Mouse (Mus musculus) stomach, postnatal 0 days (tissue): Measurements from ENCODE around the gene Onecut3. TPM values are rescaled to one million over a fixed set of nuclear protein-coding genes. Genes with fewer than 3 reads are reported as not detected.

Source experiments
- ATAC-seq: fragments of 200-750 bp; cut with Nextera tagmentation; 2 replicates; pipeline ENCODE4 v1.8.0; 2017; ENCODE audit not compliant: low FRiP score, low TSS enrichment
- DNase-seq: peaks from one replicate; pipeline ENCODE4 v3.0.0-alpha.2; 2016; ENCODE audit warnings: low spot score
- H3K27ac ChIP-seq: fragments of 300-500 bp; sonication (generic); replicated peaks from 2 replicates; pipeline ENCODE4 v1.5.1; 2014; ENCODE audit warnings: mild to moderate bottlenecking, control low read depth
- H3K27me3 ChIP-seq: fragments of 300-500 bp; sonication (generic); 2 replicates; pipeline ENCODE4 v1.6.1; 2014; ENCODE audit warnings: low read length; ENCODE audit not compliant: control insufficient read depth, insufficient read depth
- H3K36me3 ChIP-seq: fragments of 300-500 bp; sonication (generic); 2 replicates; pipeline ENCODE4 v1.6.1; 2014; ENCODE audit warnings: low read length, mixed read lengths; ENCODE audit not compliant: control insufficient read depth, insufficient read depth
- H3K4me1 ChIP-seq: fragments of 300-500 bp; sonication (generic); replicated peaks from 2 replicates; pipeline ENCODE4 v1.6.1; 2014; ENCODE audit warnings: antibody characterized with exemption; ENCODE audit not compliant: control insufficient read depth, insufficient read depth
- H3K4me2 ChIP-seq: fragments of 300-500 bp; sonication (generic); replicated peaks from 2 replicates; pipeline ENCODE4 v1.6.1; 2014; ENCODE audit warnings: low read depth, mild to moderate bottlenecking, control low read depth, moderate library complexity
- H3K4me3 ChIP-seq: fragments of 300-500 bp; sonication (generic); 2 replicates; pipeline ENCODE4 v1.5.1; 2014; ENCODE audit warnings: low read depth, low read length, control low read depth
- H3K9ac ChIP-seq: fragments of 300-500 bp; sonication (generic); 2 replicates; pipeline ENCODE4 v1.6.1; 2014; ENCODE audit warnings: mild to moderate bottlenecking, low read length, control low read depth, mixed read lengths
- H3K9me3 ChIP-seq: fragments of 300-500 bp; sonication (generic); 2 replicates; pipeline ENCODE4 v1.6.1; 2016; ENCODE audit warnings: low read length; ENCODE audit not compliant: control insufficient read depth
- CTCF ChIP-seq: IDR thresholded peaks from 2 replicates; pipeline ENCODE4 v1.5.1; 2016; ENCODE audit warnings: antibody characterized with exemption, low read depth, mild to moderate bottlenecking, moderate library complexity
- EP300 ChIP-seq: optimal IDR thresholded peaks from 2 replicates; pipeline ENCODE3; 2016; ENCODE audit warnings: antibody characterized with exemption
- WGBS: fragments of 180-500 bp; shearing (Covaris S2); extraction: QIAGEN DNeasy Blood & Tissue Kit; methylation state at CpG from one replicate; pipeline ENCODE4 v1.1.7; 2014; 5-methylcytosine and 5-hydroxymethylcytosine counted together
- polyA plus RNA-seq: library from polyadenylated mRNA; unstranded; fragments of >200 nt; fragmentation: Nextera tagmentation; extraction: Ambion mirVana; gene quantifications from 2 replicates; pipeline ENCODE4 v1.2.1, GENCODE M21; 2015

Gene Onecut3
- polyA plus RNA-seq, 1 experiment from 2014 or later = 0.01 TPM

DNA sequence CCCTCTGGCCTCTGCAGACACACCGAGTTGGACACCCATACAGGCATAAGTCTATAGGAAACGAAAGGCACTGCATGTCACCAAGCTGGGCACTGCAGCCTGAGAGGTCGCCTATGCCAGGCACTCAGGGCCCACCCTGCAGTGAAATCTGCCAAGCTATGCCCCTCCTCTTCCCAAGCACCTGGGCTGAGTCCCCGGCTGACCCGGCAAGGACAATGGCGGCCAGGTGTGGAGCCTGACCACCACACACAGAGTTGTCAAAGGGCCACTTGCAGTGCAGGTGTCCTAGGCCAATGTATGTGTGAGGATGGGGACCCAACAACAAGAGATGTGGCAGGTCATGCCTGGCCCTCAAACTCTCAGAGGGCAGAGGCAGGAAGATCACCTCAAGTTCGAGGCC, 64.8 kb downstream of the Onecut3 start:
- H3K9ac ChIP-seq = no peak overlapping the region
- TF ChIP-seq CTCF = no peak
- no peak for TF ChIP-seq EP300
- H3K36me3 ChIP-seq = no peaks in the 10 kb centered on the region
- peaks cover 9% of the 10 kb centered on the region for H3K4me1 ChIP-seq
- no peak for ATAC-seq
- no peaks in the 10 kb centered on the region for H3K27me3 ChIP-seq
- H3K27ac ChIP-seq = no peak overlapping the region
- no peak overlapping the region for H3K4me3 ChIP-seq
- WGBS = 90% methylated on average over 7 of the region's 7 CpGs
- no peaks in the 10 kb centered on the region for H3K9me3 ChIP-seq
- H3K4me2 ChIP-seq = no peak overlapping the region
- DNase-seq = no peak

DNA sequence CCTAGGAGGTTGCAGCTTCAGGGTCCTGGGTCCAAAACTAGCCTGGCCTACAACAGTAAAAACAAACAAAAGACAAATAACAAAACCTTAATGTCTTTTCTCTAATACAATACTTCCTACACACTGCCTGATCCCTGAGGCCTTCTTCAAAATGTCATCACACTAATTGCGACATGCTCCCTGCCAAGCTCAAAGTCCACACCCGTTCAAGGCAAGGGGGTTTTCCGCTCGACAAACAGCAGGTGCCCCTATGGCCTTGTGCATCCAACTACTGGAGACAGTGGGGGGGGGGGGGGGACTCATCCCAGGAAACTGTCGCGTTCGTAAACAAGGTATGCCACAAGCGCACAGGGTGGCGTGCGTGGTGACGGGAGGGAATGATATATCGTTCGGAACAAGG, 66.0 kb downstream of the Onecut3 start:
- no peaks in the 10 kb centered on the region for H3K36me3 ChIP-seq
- H3K27ac ChIP-seq = peak overlapping the region; percentile 90; the same call in 1 of the 2 replicates
- H3K4me1 ChIP-seq = peaks cover 9% of the 10 kb centered on the region
- under 1% methylated on average over 13 of the region's 13 CpGs for WGBS
- DNase-seq (no peak), ATAC-seq (peak; percentile 1)
- peak overlapping the region; percentile 75 for H3K4me2 ChIP-seq
- peak overlapping the region; percentile 99 for H3K4me3 ChIP-seq
- H3K27me3 ChIP-seq = no peaks in the 10 kb centered on the region
- H3K9ac ChIP-seq = peak overlapping the region; percentile 99
- TF ChIP-seq CTCF (no peak), EP300 (no peak)
- no peaks in the 10 kb centered on the region for H3K9me3 ChIP-seq

DNA sequence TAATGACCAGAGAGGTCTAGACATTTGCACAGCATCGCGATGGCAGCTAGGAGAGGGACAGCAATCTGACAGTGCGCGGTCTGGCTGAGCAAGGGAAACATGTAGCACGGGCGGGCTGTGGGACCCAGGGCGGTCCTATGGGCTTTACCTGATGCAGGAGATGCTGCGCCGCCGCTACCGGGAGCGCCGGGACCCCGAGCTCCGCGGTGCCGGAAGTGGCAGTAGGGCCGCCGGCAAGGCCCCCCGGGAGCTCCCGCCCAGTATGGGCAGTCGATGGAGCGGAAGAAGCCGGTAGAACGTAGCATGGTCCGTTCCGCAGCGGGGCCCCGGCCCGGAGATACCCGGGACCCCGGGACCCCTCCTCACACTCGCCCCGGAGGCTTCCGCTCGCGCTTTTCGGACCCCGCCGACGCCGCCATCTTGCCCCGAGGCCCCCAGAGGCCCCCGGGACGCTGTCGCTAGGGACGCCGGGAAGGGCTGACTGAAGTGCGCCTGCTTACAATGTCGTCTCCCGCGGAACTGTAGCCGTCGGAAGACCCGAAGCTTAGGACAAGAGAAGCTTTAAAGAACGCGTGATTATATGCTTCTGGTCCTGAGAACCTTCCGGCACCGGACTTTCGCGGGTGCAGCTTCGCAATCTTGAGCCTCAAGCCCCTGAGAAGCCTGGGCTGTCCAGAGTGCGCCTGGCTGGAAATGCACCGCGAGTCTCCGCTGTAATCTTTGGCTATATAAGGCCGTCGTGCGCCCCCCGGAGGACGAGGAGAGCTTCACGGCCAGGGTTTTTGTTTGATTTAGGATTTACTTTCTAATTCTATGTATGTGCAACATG, 66.7 kb downstream of the Onecut3 start, which contains the start of gene Rexo1:
TSS of gene Rexo1 (minus strand) at position 445 of the 829 bp plus-strand sequence.
- DNase-seq (peak; percentile 96), ATAC-seq (peak; percentile 85)
- Histone ChIP-seq H3K9me3 (no peaks in the 10 kb centered on the region), H3K36me3 (no peaks in the 10 kb centered on the region), H3K4me2 (peak within 1 kb of the TSS; percentile 75), H3K27me3 (no peaks in the 10 kb centered on the region), H3K27ac (peak within 1 kb of the TSS; percentile 90), H3K4me1 (peaks cover 9% of the 10 kb centered on the region), H3K9ac (peak within 1 kb of the TSS; percentile 99), H3K4me3 (peak within 1 kb of the TSS; percentile 99)
- TF ChIP-seq EP300 = peak; percentile 90
- TF ChIP-seq CTCF = peak; percentile 89
- WGBS = under 1% methylated on average over 69 of the region's 72 CpGs

DNA sequence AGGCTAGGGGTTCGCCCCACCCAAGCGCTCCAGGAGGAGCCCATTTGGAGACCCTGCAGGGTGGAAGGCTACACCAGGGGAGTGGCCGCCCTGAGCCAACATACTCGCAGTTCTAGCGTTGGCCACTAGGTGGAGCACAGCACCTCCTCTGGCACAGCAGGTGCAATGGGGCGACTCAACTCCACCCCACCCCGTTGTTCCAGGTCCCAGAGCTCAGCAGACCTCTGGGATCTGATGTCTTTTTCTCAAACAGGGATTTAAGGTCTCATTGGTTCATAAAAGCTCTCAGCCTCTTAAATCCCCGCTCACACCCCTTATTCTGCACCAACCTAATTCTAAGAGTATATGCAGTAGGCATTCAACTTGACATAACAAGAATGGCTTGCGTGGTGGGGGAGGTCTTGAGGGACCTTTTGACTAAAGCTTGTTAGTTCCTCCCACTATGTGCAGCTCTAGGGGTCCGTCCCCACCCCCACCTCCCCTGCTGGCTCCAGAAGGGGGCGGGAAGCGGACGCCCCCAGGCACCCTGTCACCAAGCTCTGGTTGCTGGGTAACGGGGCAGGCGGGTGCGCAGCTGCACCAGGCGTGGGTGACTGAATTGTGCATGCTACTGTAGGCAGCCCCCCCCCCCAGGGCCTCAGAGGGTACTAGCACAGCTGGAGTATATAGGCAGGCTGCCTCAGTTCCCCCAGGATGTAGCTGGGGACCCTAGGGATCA, 71.9 kb downstream of the Onecut3 start:
- H3K9ac ChIP-seq = no peak overlapping the region
- no peaks in the 10 kb centered on the region for H3K9me3 ChIP-seq
- H3K4me3 ChIP-seq = no peak overlapping the region
- TF ChIP-seq CTCF = peak; percentile 94
- no peak for TF ChIP-seq EP300
- peaks cover 12% of the 10 kb centered on the region for H3K4me1 ChIP-seq
- no peaks in the 10 kb centered on the region for H3K36me3 ChIP-seq
- no peak overlapping the region for H3K4me2 ChIP-seq
- DNase-seq (peak; percentile 89), ATAC-seq (peak; percentile 36; the same call in 1 of the 2 replicates)
- WGBS = 25% methylated on average over 17 of the region's 17 CpGs
- H3K27ac ChIP-seq = no peak overlapping the region
- H3K27me3 ChIP-seq = no peaks in the 10 kb centered on the region

Other genes with a start within 250 kb of the Onecut3 start
- 400 and 403 TPM in 2 replicates for gene Ndufs7, start 245.7 kb upstream of the Onecut3 start, polyA plus RNA-seq
- 16.3 and 17.4 TPM in 2 replicates for gene Gamt, start 233.8 kb upstream of the Onecut3 start, polyA plus RNA-seq
- gene Dazap1, start 233.3 kb upstream of the Onecut3 start, polyA plus RNA-seq = 27.4 and 28.4 TPM in 2 replicates
- gene Rps15, start 202.4 kb upstream of the Onecut3 start, polyA plus RNA-seq = 766 and 821 TPM in 2 replicates
- 1.2 and 1.3 TPM in 2 replicates for gene Apc2, start 198.9 kb upstream of the Onecut3 start, polyA plus RNA-seq
- gene 2310011J03Rik, start 174.3 kb upstream of the Onecut3 start, polyA plus RNA-seq = 50.3 and 51.2 TPM in 2 replicates
- 2.2 and 2.3 TPM in 2 replicates for gene Pcsk4, start 165.3 kb upstream of the Onecut3 start, polyA plus RNA-seq
- 13.5 and 17.6 TPM in 2 replicates for gene Reep6, start 164.9 kb upstream of the Onecut3 start, polyA plus RNA-seq
- 12.2 and 12.8 TPM in 2 replicates for gene Adamtsl5, start 146.4 kb upstream of the Onecut3 start, polyA plus RNA-seq
- 0.07 TPM in 2 replicates for gene Plk5, start 138.4 kb upstream of the Onecut3 start, polyA plus RNA-seq
- 4.1 and 4.5 TPM in 2 replicates for gene Mex3d, start 107.2 kb upstream of the Onecut3 start, polyA plus RNA-seq
- gene Mbd3, start 95.3 kb upstream of the Onecut3 start, polyA plus RNA-seq = 81.1 and 82.9 TPM in 2 replicates
- 859 and 899 TPM in 2 replicates for gene Uqcr11, start 88.0 kb upstream of the Onecut3 start, polyA plus RNA-seq
- gene Tcf3, start 61.2 kb upstream of the Onecut3 start, polyA plus RNA-seq = 30.9 and 37.0 TPM in 2 replicates
- 0.02 and 0.10 TPM in 2 replicates for gene Atp8b3, start 44.3 kb downstream of the Onecut3 start, polyA plus RNA-seq
- 7.1 and 8.5 TPM in 2 replicates for gene Rexo1, start 66.7 kb downstream of the Onecut3 start, polyA plus RNA-seq
- gene Klf16, start 82.5 kb downstream of the Onecut3 start, polyA plus RNA-seq = 8.3 and 8.4 TPM in 2 replicates
- 92.5 and 103 TPM in 2 replicates for gene Abhd17a, start 95.5 kb downstream of the Onecut3 start, polyA plus RNA-seq
- gene Scamp4, start 108.0 kb downstream of the Onecut3 start, polyA plus RNA-seq = 67.8 and 77.3 TPM in 2 replicates
- 4.1 and 4.3 TPM in 2 replicates for gene Adat3, start 108.0 kb downstream of the Onecut3 start, polyA plus RNA-seq
- 1.4 and 1.7 TPM in 2 replicates for gene Gm49322, start 111.2 kb downstream of the Onecut3 start, polyA plus RNA-seq
- gene Csnk1g2, start 128.0 kb downstream of the Onecut3 start, polyA plus RNA-seq = 75.4 and 83.9 TPM in 2 replicates
- gene Btbd2, start 162.2 kb downstream of the Onecut3 start, polyA plus RNA-seq = 28.3 and 30.0 TPM in 2 replicates
- gene Mknk2, start 183.3 kb downstream of the Onecut3 start, polyA plus RNA-seq = 55.2 and 61.7 TPM in 2 replicates
- 22.9 and 23.9 TPM in 2 replicates for gene Mob3a, start 207.1 kb downstream of the Onecut3 start, polyA plus RNA-seq
- gene Izumo4, start 207.3 kb downstream of the Onecut3 start, polyA plus RNA-seq = 14.8 and 18.0 TPM in 2 replicates
- 38.7 and 42.7 TPM in 2 replicates for gene Ap3d1, start 247.4 kb downstream of the Onecut3 start, polyA plus RNA-seq